Mouse (Mus musculus): Measurements from ENCODE around the gene Plxnd1. TPM values are rescaled to one million over a fixed set of nuclear protein-coding genes. Genes with fewer than 3 reads are reported as not detected.

Plxnd1 gene
- total and polyA plus RNA-seq, 3 experiments = 27.7 to 73.8 (median 63.2) TPM

- no peak overlapping the region for H3K27ac ChIP-seq (ENCODE audit: insufficient read depth, low read depth)
- dilution Hi-C loops (cut with MboI; ENCODE audit: extremely low pct_ligation_motif_present, extremely low pct_unique_long_range_greater_than_20kb, low sequenced_read_pairs) (no loop called here), in situ Hi-C loops (cut with MboI; ENCODE audit: low pct_ligation_motif_present, low pct_unique_long_range_greater_than_20kb, low sequenced_read_pairs) (no loop called here)
- peaks cover 72 to 91% of the 10 kb centered on the region in 2 experiments for H3K36me3 ChIP-seq (replicated peaks in 1 of 2; ENCODE audit: control insufficient read depth in 1 of 2, insufficient read depth in 1 of 2, low read length in 1 of 2)
- H3K4me3 ChIP-seq (replicated peaks in 1 of 3; ENCODE audit: low read depth in 2 of 3, low read length in 2 of 3, poor library complexity in 1 of 3) = no peak overlapping the region
- H3K4me1 ChIP-seq (ENCODE audit: control insufficient read depth in 1 of 2, insufficient read depth in 2 of 2) = peaks cover 13 to 65% of the 10 kb centered on the region in 2 experiments
- H3K4me2 ChIP-seq (ENCODE audit: insufficient read depth, low read depth, poor library complexity, severe bottlenecking) = no peak overlapping the region
- no peak for DNase-seq (ENCODE audit: extremely low read depth)
- no peaks in the 10 kb centered on the region for H3K79me2 ChIP-seq (replicated peaks; ENCODE audit: control insufficient read depth, extremely low read depth, insufficient read depth, poor library complexity, severe bottlenecking)
- TF ChIP-seq MXI1 (IDR thresholded peaks at IDR 0.05; ENCODE audit: low read depth, low read length) = no peak
- TF ChIP-seq CTCF (conservative IDR thresholded peaks at IDR 0.05 in 1 of 2, IDR thresholded peaks at IDR 0.05 in 1 of 2; ENCODE audit: low read depth in 2 of 2, low read length in 2 of 2) = no peak
- H3K9ac ChIP-seq (ENCODE audit: insufficient read depth, low read depth) = no peak overlapping the region
- H3K27me3 ChIP-seq (replicated peaks) = no peaks in the 10 kb centered on the region
- no peaks in the 10 kb centered on the region for H3K9me3 ChIP-seq (replicated peaks; ENCODE audit: low read length)
Measured at GRCm38 (mm10) chr6:115956922-115957601, 37.7 kb downstream of the Plxnd1 start.

- dilution Hi-C loops (cut with MboI; ENCODE audit: extremely low pct_ligation_motif_present, extremely low pct_unique_long_range_greater_than_20kb, low sequenced_read_pairs) = no loop called here
- TF ChIP-seq RAD21 (IDR thresholded peaks at IDR 0.05; ENCODE audit: low read depth, low read length) (peak; percentile 43), MXI1 (IDR thresholded peaks at IDR 0.05; ENCODE audit: low read depth, low read length) (no peak), ZNF384 (IDR thresholded peaks at IDR 0.05; ENCODE audit: low read depth, low read length) (no peak), HCFC1 (IDR thresholded peaks at IDR 0.05; ENCODE audit: low read depth, low read length) (no peak), SMC3 (IDR thresholded peaks at IDR 0.05; ENCODE audit: low read depth, low read length) (peak; percentile 43), CTCF (conservative IDR thresholded peaks at IDR 0.05 in 1 of 2, IDR thresholded peaks at IDR 0.05 in 1 of 2; ENCODE audit: low read depth in 2 of 2, low read length in 2 of 2) (peak in 1 of 2 experiments; percentile 45; a peak in 2 of 4 replicates), RCOR1 (conservative IDR thresholded peaks at IDR 0.05; ENCODE audit: low read depth, low read length) (no peak)
- Histone ChIP-seq H3K9me3 (replicated peaks; ENCODE audit: low read length) (peaks cover 3% of the 10 kb centered on the region), H3K4me3 (replicated peaks in 1 of 3; ENCODE audit: low read depth in 2 of 3, low read length in 2 of 3, poor library complexity in 1 of 3) (no peak overlapping the region), H3K9ac (ENCODE audit: insufficient read depth, low read depth) (no peak overlapping the region), H3K79me2 (replicated peaks; ENCODE audit: control insufficient read depth, extremely low read depth, insufficient read depth, poor library complexity, severe bottlenecking) (no peaks in the 10 kb centered on the region), H3K4me2 (ENCODE audit: insufficient read depth, low read depth, poor library complexity, severe bottlenecking) (no peak overlapping the region), H3K27ac (ENCODE audit: insufficient read depth, low read depth) (no peak overlapping the region), H3K36me3 (replicated peaks in 1 of 2; ENCODE audit: control insufficient read depth in 1 of 2, insufficient read depth in 1 of 2, low read length in 1 of 2) (peaks cover 66 to 85% of the 10 kb centered on the region in 2 experiments), H3K27me3 (replicated peaks) (no peaks in the 10 kb centered on the region), H3K4me1 (ENCODE audit: control insufficient read depth in 1 of 2, insufficient read depth in 2 of 2) (peaks cover 13 to 59% of the 10 kb centered on the region in 2 experiments)
- DNase-seq (ENCODE audit: extremely low read depth) = no peak
- in situ Hi-C loops (cut with MboI; ENCODE audit: low pct_ligation_motif_present, low pct_unique_long_range_greater_than_20kb, low sequenced_read_pairs) = no loop called here
Measured at GRCm38 (mm10) chr6:115956418-115956921, 38.3 kb downstream of the Plxnd1 start.

- H3K27ac ChIP-seq (ENCODE audit: insufficient read depth, low read depth) = no peak overlapping the region
- no peaks in the 10 kb centered on the region for H3K79me2 ChIP-seq (replicated peaks; ENCODE audit: control insufficient read depth, extremely low read depth, insufficient read depth, poor library complexity, severe bottlenecking)
- H3K4me3 ChIP-seq (replicated peaks in 1 of 3; ENCODE audit: low read depth in 2 of 3, low read length in 2 of 3, poor library complexity in 1 of 3) = no peak overlapping the region
- H3K36me3 ChIP-seq (replicated peaks in 1 of 2; ENCODE audit: control insufficient read depth in 1 of 2, insufficient read depth in 1 of 2, low read length in 1 of 2) = peaks cover 59 to 77% of the 10 kb centered on the region in 2 experiments
- H3K27me3 ChIP-seq (replicated peaks) = no peaks in the 10 kb centered on the region
- no peak overlapping the region for H3K4me2 ChIP-seq (ENCODE audit: insufficient read depth, low read depth, poor library complexity, severe bottlenecking)
- H3K9ac ChIP-seq (ENCODE audit: insufficient read depth, low read depth) = no peak overlapping the region
- no peak for DNase-seq (ENCODE audit: extremely low read depth)
- no peak for TF ChIP-seq PAX5 (IDR thresholded peaks at IDR 0.05; ENCODE audit: low read length)
- TF ChIP-seq CTCF (conservative IDR thresholded peaks at IDR 0.05 in 1 of 2, IDR thresholded peaks at IDR 0.05 in 1 of 2; ENCODE audit: low read depth in 2 of 2, low read length in 2 of 2) = no peak
- no peak for TF ChIP-seq HCFC1 (IDR thresholded peaks at IDR 0.05; ENCODE audit: low read depth, low read length)
- no peak for TF ChIP-seq CHD2 (IDR thresholded peaks at IDR 0.05; ENCODE audit: low read length)
- TF ChIP-seq BHLHE40 (IDR thresholded peaks at IDR 0.05; ENCODE audit: low read depth, low read length) = no peak
- TF ChIP-seq JUND (conservative IDR thresholded peaks at IDR 0.05; ENCODE audit: low read depth, low read length) = no peak
- no peak for TF ChIP-seq ELF1 (IDR thresholded peaks at IDR 0.05; ENCODE audit: low read depth, low read length)
- no peak for TF ChIP-seq MYC (IDR thresholded peaks at IDR 0.05; ENCODE audit: low read depth, low read length)
- TF ChIP-seq TBP (conservative IDR thresholded peaks at IDR 0.05; ENCODE audit: low read depth, low read length) = no peak
- in situ Hi-C loops (cut with MboI; ENCODE audit: low pct_ligation_motif_present, low pct_unique_long_range_greater_than_20kb, low sequenced_read_pairs) (no loop called here), dilution Hi-C loops (cut with MboI; ENCODE audit: extremely low pct_ligation_motif_present, extremely low pct_unique_long_range_greater_than_20kb, low sequenced_read_pairs) (no loop called here)
- H3K9me3 ChIP-seq (replicated peaks; ENCODE audit: low read length) = peaks cover 5% of the 10 kb centered on the region
- H3K4me1 ChIP-seq (ENCODE audit: control insufficient read depth in 1 of 2, insufficient read depth in 2 of 2) = peaks cover 13 to 54% of the 10 kb centered on the region in 2 experiments
Measured at GRCm38 (mm10) chr6:115955664-115956063, 39.1 kb downstream of the Plxnd1 start.

All from CH12.LX (cell line).